Mouse (Mus musculus) G1E (cell line): Measurements from ENCODE around the gene Tmem175. TPM values are rescaled to one million over a fixed set of nuclear protein-coding genes. Genes with fewer than 3 reads are reported as not detected.
A peak's percentile ranks its signal among the peaks of the same experiment; 100 is the strongest.

Experiments
- ATAC-seq: 2 replicates; pipeline ENCODE4 v1.8.0; 2016; ENCODE audit warnings: mild to moderate bottlenecking; ENCODE audit not compliant: insufficient number of reproducible peaks, poor library complexity, low FRiP score, severe bottlenecking; ENCODE audit errors: extremely low read depth
- DNase-seq: peaks from one replicate; pipeline ENCODE4 v3.0.0; 2012; ENCODE audit warnings: low spot score
- H3K27me3 ChIP-seq: 2 replicates; pipeline ENCODE4 v1.6.1; 2012; ENCODE audit warnings: mild to moderate bottlenecking, low read length, inconsistent platforms; ENCODE audit not compliant: insufficient read depth
- H3K36me3 ChIP-seq: replicated peaks from 2 replicates; pipeline ENCODE3; 2012; ENCODE audit warnings: mild to moderate bottlenecking, inconsistent platforms
- H3K4me1 ChIP-seq: 2 replicates; pipeline ENCODE4 v1.6.1; 2012; ENCODE audit warnings: low read depth, low read length, inconsistent platforms, mixed read lengths; ENCODE audit not compliant: insufficient read depth
- H3K4me3 ChIP-seq: 2 replicates; pipeline ENCODE4 v1.5.1; 2012; ENCODE audit warnings: low read depth, mild to moderate bottlenecking, inconsistent platforms, low read length, moderate library complexity, mixed read lengths
- H3K9me3 ChIP-seq: replicated peaks from 2 replicates; pipeline ENCODE4 v1.6.1; 2012; ENCODE audit warnings: inconsistent platforms
- CTCF ChIP-seq: IDR thresholded peaks from 2 replicates; pipeline ENCODE4 v1.5.1; 2012; ENCODE audit warnings: low read depth, low read length, inconsistent platforms, mixed read lengths
- GATA1 ChIP-seq: IDR thresholded peaks from 2 replicates; pipeline ENCODE4 v1.6.1; 2012; ENCODE audit warnings: borderline replicate concordance, low read length, inconsistent platforms, mixed read lengths
- GATA2 ChIP-seq: IDR thresholded peaks from 2 replicates; pipeline ENCODE4 v1.6.1; 2012; ENCODE audit warnings: low read depth, low read length, inconsistent platforms, borderline replicate concordance
- POLR2AphosphoS5 ChIP-seq: IDR thresholded peaks from 2 replicates; pipeline ENCODE4 v1.6.1; 2012; ENCODE audit warnings: low read depth, low read length, inconsistent platforms; ENCODE audit not compliant: insufficient replicate concordance
- TAL1 ChIP-seq: conservative IDR thresholded peaks from 2 replicates; pipeline ENCODE4 v1.6.1; 2012; ENCODE audit warnings: low read depth, low read length, inconsistent platforms, mixed read lengths
- polyA plus RNA-seq: library from polyadenylated mRNA; stranded (reverse); fragments of >175 nt; gene quantifications from 2 replicates; pipeline ENCODE4 v1.2.3, GENCODE M21; 2012
- total RNA-seq, 2 experiments: library from RNA; stranded (forward) in 1 of 2; stranded (reverse) in 1 of 2; fragments of 200-1000 nt in 1 of 2; fragments of >200 nt in 1 of 2; fragmentation: Nextera tagmentation in 1 of 2; gene quantifications; 2 replicates each; pipeline ENCODE4 v1.2.3; 2014 to 2017

Gene Tmem175
- total and polyA plus RNA-seq, 3 experiments, result 4.4 to 51.5 (median 22.9) TPM

- Histone ChIP-seq H3K27me3 (no peaks in the 10 kb centered on the region), H3K4me3 (no peak overlapping the region), H3K4me1 (peaks cover 57% of the 10 kb centered on the region), H3K36me3 (peaks cover 24% of the 10 kb centered on the region), H3K9me3 (no peaks in the 10 kb centered on the region)
- TF ChIP-seq GATA1 (no peak), POLR2AphosphoS5 (no peak), TAL1 (no peak), CTCF (no peak), GATA2 (no peak)
- DNase-seq (no peak), ATAC-seq (no peak)
These were observed 37.8 kb downstream of the Tmem175 start for GRCm38 (mm10) chr5:108667370-108667769.

DNA sequence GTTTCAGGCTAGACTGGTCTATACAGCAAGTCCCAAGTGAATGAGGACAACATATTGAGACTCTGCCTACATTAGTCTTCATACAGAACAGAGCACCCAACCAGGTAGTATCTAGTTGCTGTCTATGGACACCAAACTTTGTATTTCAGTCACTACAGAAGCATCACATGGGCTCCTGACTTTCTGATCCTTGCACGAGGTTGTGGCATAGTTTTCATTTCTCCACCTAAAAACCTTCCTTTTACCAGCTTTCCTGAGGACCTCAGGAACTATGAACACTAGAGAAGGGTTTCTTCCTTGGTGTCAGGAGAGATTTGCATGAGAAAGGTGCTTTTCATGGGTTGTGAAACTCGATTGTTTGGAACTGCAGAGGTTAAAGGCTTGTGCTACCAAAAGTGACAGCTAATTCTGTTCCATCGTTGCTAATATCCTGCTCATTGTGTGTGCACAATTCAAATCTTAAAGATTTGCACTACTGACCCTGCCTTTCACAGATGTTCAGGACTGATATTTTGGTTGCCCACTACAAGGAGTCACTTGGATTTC lies 38.9 kb downstream of the Tmem175 start:
- H3K36me3 ChIP-seq, result peaks cover 35% of the 10 kb centered on the region
- TF ChIP-seq POLR2AphosphoS5 (no peak), CTCF (no peak), GATA2 (no peak), TAL1 (no peak), GATA1 (no peak)
- DNase-seq, result no peak
- no peaks in the 10 kb centered on the region for H3K9me3 ChIP-seq
- H3K27me3 ChIP-seq, result no peaks in the 10 kb centered on the region
- ATAC-seq, result no peak
- peaks cover 68% of the 10 kb centered on the region for H3K4me1 ChIP-seq
- peak overlapping the region; percentile 75 for H3K4me3 ChIP-seq

DNA sequence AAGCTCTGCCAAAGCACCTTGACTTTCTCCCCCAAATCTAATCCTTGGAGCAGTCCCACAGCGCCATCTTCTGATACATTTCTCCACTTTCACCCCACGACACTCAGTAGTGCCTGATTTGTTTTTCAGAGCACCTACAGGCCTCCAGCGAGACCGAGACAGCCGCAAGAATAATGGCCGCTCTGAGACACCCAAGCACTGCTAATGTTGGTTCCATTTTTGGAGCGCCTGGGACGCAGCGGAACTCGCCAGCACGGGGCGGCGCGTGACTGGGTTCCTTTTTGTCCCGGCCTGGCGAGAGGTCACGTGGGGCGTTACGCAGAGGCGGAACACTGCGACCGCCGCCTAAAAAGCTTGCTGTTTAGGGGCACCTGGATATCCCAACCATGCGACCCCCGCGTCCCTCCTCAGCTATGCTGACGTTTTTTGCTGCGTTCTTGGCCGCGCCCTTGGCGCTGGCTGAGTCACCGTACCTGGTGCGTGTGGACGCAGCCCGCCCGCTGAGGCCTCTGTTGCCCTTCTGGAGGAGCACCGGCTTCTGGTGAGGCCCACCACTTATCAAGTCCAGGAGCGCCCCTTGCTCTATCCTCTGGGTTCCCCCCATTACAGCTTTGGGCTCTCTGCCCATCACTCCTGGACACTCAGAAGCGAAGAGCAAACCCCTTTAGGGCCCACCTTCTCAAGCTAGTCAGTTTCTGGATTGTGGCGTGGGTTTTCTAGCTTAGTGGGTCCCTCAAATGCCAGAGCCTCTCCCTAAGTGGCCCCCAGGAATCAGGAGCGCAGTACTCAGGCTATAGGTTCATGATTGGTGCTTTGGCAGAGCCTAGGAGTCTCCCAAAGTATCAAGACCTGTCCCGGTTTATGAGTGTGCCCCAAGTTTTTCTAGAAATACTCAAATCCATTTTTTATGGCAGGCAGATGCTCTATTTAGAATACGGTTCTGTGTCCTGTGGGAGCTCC lies 39.7 kb downstream of the Tmem175 start, which contains the start of gene Dgkq:
Dgkq (minus strand) TSS at position 696 of the 960 bp plus-strand sequence.
- ATAC-seq (peak; percentile 67), DNase-seq (peak; percentile 66)
- H3K36me3 ChIP-seq, result peaks cover 42% of the 10 kb centered on the region
- peaks cover 73% of the 10 kb centered on the region for H3K4me1 ChIP-seq
- H3K9me3 ChIP-seq, result no peaks in the 10 kb centered on the region
- H3K27me3 ChIP-seq, result no peaks in the 10 kb centered on the region
- 0 out of 2 replicates have a peak, but pooled peaks have one; percentile 15 for TF ChIP-seq CTCF
- TF ChIP-seq GATA2, result no peak
- TF ChIP-seq POLR2AphosphoS5, result no peak
- no peak for TF ChIP-seq TAL1
- peak within 1 kb of the TSS; percentile 75 for H3K4me3 ChIP-seq

- Histone ChIP-seq H3K4me3 (peak overlapping the region; percentile 75), H3K9me3 (no peaks in the 10 kb centered on the region), H3K36me3 (peaks cover 47% of the 10 kb centered on the region), H3K4me1 (peaks cover 75% of the 10 kb centered on the region), H3K27me3 (no peaks in the 10 kb centered on the region)
- no peak for DNase-seq
- TF ChIP-seq GATA2, result no peak
- no peak for TF ChIP-seq TAL1
- no peak for ATAC-seq
These were observed 40.4 kb downstream of the Tmem175 start for GRCm38 (mm10) chr5:108669986-108670385.

GRCm38 (mm10) chr5:108670785-108671184 lies 41.2 kb downstream of the Tmem175 start:
- DNase-seq, result peak; percentile 64
- H3K27me3 ChIP-seq, result no peaks in the 10 kb centered on the region
- no peaks in the 10 kb centered on the region for H3K9me3 ChIP-seq
- TF ChIP-seq TAL1, result no peak
- TF ChIP-seq CTCF, result peak; percentile 48; the same call in 1 of the 2 replicates
- TF ChIP-seq GATA1, result no peak
- peak overlapping the region; percentile 40; the same call in 1 of the 2 replicates for H3K4me3 ChIP-seq
- ATAC-seq, result peak; percentile 36
- peaks cover 83% of the 10 kb centered on the region for H3K4me1 ChIP-seq
- peaks cover 49% of the 10 kb centered on the region for H3K36me3 ChIP-seq

- DNase-seq (no peak), ATAC-seq (no peak)
- H3K36me3 ChIP-seq, result peaks cover 52% of the 10 kb centered on the region
- no peaks in the 10 kb centered on the region for H3K27me3 ChIP-seq
- TF ChIP-seq GATA2 (no peak), TAL1 (no peak), CTCF (peak; percentile 37; the same call in 1 of the 2 replicates), GATA1 (no peak), POLR2AphosphoS5 (no peak)
- H3K4me3 ChIP-seq, result peak overlapping the region; percentile 40; the same call in 1 of the 2 replicates
- no peaks in the 10 kb centered on the region for H3K9me3 ChIP-seq
- peaks cover 93% of the 10 kb centered on the region for H3K4me1 ChIP-seq
These were observed 42.2 kb downstream of the Tmem175 start for GRCm38 (mm10) chr5:108671757-108672156.
